Mouse (Mus musculus) ES-E14 (cell line): ENCODE data around the gene Hoxd13. TPM values are rescaled to one million over a fixed set of nuclear protein-coding genes. Genes with fewer than 3 reads are reported as not detected.
A peak's percentile ranks its signal among the peaks of the same experiment; 100 is the strongest.

ENCODE experiments used
- DNase-seq: peaks from one replicate; pipeline ENCODE4 v3.0.0-alpha.2; 2013; ENCODE audit warnings: low read depth, low spot score
- H3K27ac ChIP-seq: 2 replicates; pipeline ENCODE4 v1.5.1; 2012; ENCODE audit warnings: low read depth, mild to moderate bottlenecking, low read length, moderate library complexity, mixed read lengths; ENCODE audit not compliant: poor library complexity, insufficient read depth, severe bottlenecking
- H3K36me3 ChIP-seq: 2 replicates; pipeline ENCODE4 v1.6.1; 2012; ENCODE audit warnings: mild to moderate bottlenecking, low read length, moderate library complexity, mixed read lengths; ENCODE audit not compliant: control insufficient read depth, poor library complexity, insufficient read depth, severe bottlenecking
- H3K4me1 ChIP-seq, 2 experiments: fragments of 150-350 bp in 1 of 2; sonication (generic) in 1 of 2; 2 replicates each; pipeline ENCODE4 v1.6.1; 2012; ENCODE audit warnings: low read length in 2 of 2, mild to moderate bottlenecking in 1 of 2, mixed read lengths in 1 of 2; ENCODE audit not compliant: control insufficient read depth in 2 of 2, insufficient read depth in 2 of 2, poor library complexity in 1 of 2
- H3K4me3 ChIP-seq, 2 experiments: fragments of 150-350 bp in 1 of 2; sonication (generic) in 1 of 2; 2 replicates each; pipeline ENCODE4 v1.5.1; 2012; ENCODE audit warnings: low read length in 2 of 2, low read depth in 1 of 2, mild to moderate bottlenecking in 1 of 2, mixed read lengths in 1 of 2; ENCODE audit not compliant: insufficient read depth in 1 of 2, poor library complexity in 1 of 2, severe bottlenecking in 1 of 2
- H3K9ac ChIP-seq: 2 replicates; pipeline ENCODE4 v1.6.1; 2012; ENCODE audit warnings: low read depth, mild to moderate bottlenecking, low read length, mixed read lengths; ENCODE audit not compliant: poor library complexity, insufficient read depth, severe bottlenecking
- H3K9me3 ChIP-seq: fragments of 150-350 bp; sonication (generic); 2 replicates; pipeline ENCODE4 v1.6.1; 2012; ENCODE audit warnings: low read depth, mild to moderate bottlenecking, low read length; ENCODE audit not compliant: control insufficient read depth, insufficient read depth
- CHD2 ChIP-seq: IDR thresholded peaks from 2 replicates; pipeline ENCODE4 v1.6.1; 2014; ENCODE audit warnings: mild to moderate bottlenecking, low read depth, low read length, inconsistent platforms
- HCFC1 ChIP-seq: IDR thresholded peaks from 2 replicates; pipeline ENCODE4 v1.6.1; 2012; ENCODE audit warnings: low read length, inconsistent platforms, borderline replicate concordance; ENCODE audit not compliant: insufficient read depth
- MAFK ChIP-seq: IDR thresholded peaks from 2 replicates; pipeline ENCODE4 v1.6.1; 2014; ENCODE audit warnings: mild to moderate bottlenecking, low read depth, low read length, inconsistent platforms; ENCODE audit not compliant: insufficient read depth
- ZC3H11A ChIP-seq: IDR thresholded peaks from 2 replicates; pipeline ENCODE4 v1.6.1; 2012; ENCODE audit warnings: low read depth, mild to moderate bottlenecking, inconsistent platforms, low read length, borderline replicate concordance
- ZNF384 ChIP-seq: IDR thresholded peaks from 2 replicates; pipeline ENCODE4 v1.6.1; 2012; ENCODE audit warnings: low read depth, low read length, inconsistent platforms
- in situ Hi-C, 2 experiments: fragments of 600-800 bp; cut with MboI; formaldehyde crosslinking; loops; one replicate each; pipeline ENCODE4 v1.15.1; 2025; ENCODE audit warnings: low sequenced_read_pairs in 2 of 2, inconsistent platforms in 1 of 2; ENCODE audit not compliant: unreplicated experiment in 2 of 2
- total RNA-seq: library from RNA; depleted of rRNA; stranded (reverse); fragments of 300-350 nt; gene quantifications from 2 replicates; pipeline ENCODE4 v1.2.3, GENCODE M21; 2012

Hoxd13 gene
- total RNA-seq, 1 experiment, result 0.98 TPM

- Histone ChIP-seq H3K4me1 (no peaks in the 10 kb centered on the region), H3K36me3 (no peaks in the 10 kb centered on the region), H3K9me3 (no peaks in the 10 kb centered on the region), H3K9ac (no peak overlapping the region), H3K4me3 (peak overlapping the region; percentile 2 to 67; a peak in 2 of 4 replicates), H3K27ac (no peak overlapping the region)
- DNase-seq, result no peak
- TF ChIP-seq CHD2 (no peak), HCFC1 (no peak), MAFK (no peak), ZNF384 (no peak), ZC3H11A (no peak)
- in situ Hi-C loops, result loop anchor here (25.0 kb wide), 2 partner anchors 593 to 1093 kb away; no protein-coding TSS in a partner anchor
Measured at GRCm38 (mm10) chr2:74654743-74655419, 13.2 kb upstream of the Hoxd13 start.

- no peak overlapping the region for H3K9ac ChIP-seq
- H3K4me3 ChIP-seq, result peak overlapping the region; percentile 25 to 67; a peak in 2 of 4 replicates
- no peaks in the 10 kb centered on the region for H3K9me3 ChIP-seq
- H3K4me1 ChIP-seq, result no peaks in the 10 kb centered on the region
- in situ Hi-C loops, result loop anchor here (25.0 kb wide), 2 partner anchors 593 to 1093 kb away; no protein-coding TSS in a partner anchor
- TF ChIP-seq ZNF384, result no peak
- TF ChIP-seq MAFK, result no peak
- no peak for TF ChIP-seq HCFC1
- TF ChIP-seq ZC3H11A, result no peak
- no peak for TF ChIP-seq CHD2
- no peak for DNase-seq
- no peaks in the 10 kb centered on the region for H3K36me3 ChIP-seq
- H3K27ac ChIP-seq, result no peak overlapping the region
Measured at GRCm38 (mm10) chr2:74655420-74655781, 12.7 kb upstream of the Hoxd13 start.

GRCm38 (mm10) chr2:74655821-74656631 is 12.1 kb upstream of the Hoxd13 start:
- H3K4me1 ChIP-seq, result peaks cover 0 to 2% of the 10 kb centered on the region in 2 experiments; a peak in 1 of 4 replicates
- no peak overlapping the region for H3K9ac ChIP-seq
- no peak overlapping the region for H3K27ac ChIP-seq
- DNase-seq, result no peak
- no peaks in the 10 kb centered on the region for H3K36me3 ChIP-seq
- in situ Hi-C loops, result loop anchor here (25.0 kb wide), 2 partner anchors 594 to 1094 kb away; no protein-coding TSS in a partner anchor
- TF ChIP-seq CHD2 (no peak), MAFK (no peak), HCFC1 (no peak), ZNF384 (no peak), ZC3H11A (no peak)
- no peaks in the 10 kb centered on the region for H3K9me3 ChIP-seq
- H3K4me3 ChIP-seq, result peak overlapping the region; percentile 10 to 67; a peak in 3 of 4 replicates

- no peaks in the 10 kb centered on the region for H3K36me3 ChIP-seq
- H3K27ac ChIP-seq, result no peak overlapping the region
- in situ Hi-C loops, result loop anchor here (25.0 kb wide), 2 partner anchors 594 to 1094 kb away; no protein-coding TSS in a partner anchor
- H3K9ac ChIP-seq, result no peak overlapping the region
- no peak for TF ChIP-seq CHD2
- no peak for TF ChIP-seq ZNF384
- no peak for TF ChIP-seq ZC3H11A
- TF ChIP-seq HCFC1, result no peak
- TF ChIP-seq MAFK, result no peak
- peaks cover 0 to 2% of the 10 kb centered on the region in 2 experiments; a peak in 1 of 4 replicates for H3K4me1 ChIP-seq
- no peak overlapping the region for H3K4me3 ChIP-seq
- no peak for DNase-seq
- H3K9me3 ChIP-seq, result no peaks in the 10 kb centered on the region
Measured at GRCm38 (mm10) chr2:74656632-74657021, 11.5 kb upstream of the Hoxd13 start.
